15 mouse cellular contexts compared by ENCODE assay signal in the genomic region with DNA sequence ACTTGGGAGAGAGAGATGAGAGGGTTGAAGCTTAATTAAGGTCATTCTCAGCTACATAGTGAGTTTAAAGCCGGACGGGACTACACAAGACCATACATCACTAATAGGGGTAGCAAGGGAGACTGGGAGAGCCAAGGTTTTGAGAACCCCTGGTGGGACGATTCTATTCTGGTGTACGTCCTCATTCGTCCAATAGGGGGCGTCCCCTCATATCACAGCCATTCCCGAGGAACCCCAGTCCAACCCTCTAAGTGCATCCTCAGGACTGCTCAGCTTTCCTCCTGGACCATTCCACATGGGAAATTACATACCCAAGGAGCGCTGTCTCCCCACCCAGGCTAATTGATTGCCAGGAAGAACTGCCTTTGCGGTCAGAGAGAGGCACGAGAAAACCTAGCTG.
DNase-seq lines count a peak whose midpoint lies in the region; ATAC-seq and TF ChIP-seq lines count a peak whose summit lies in the region.
"Had no signal": no experiment of that assay in that cellular context is flagged by ENCODE, and none has a peak within 500 bp of the region (broad histone marks: within the 10 kb centered on the region; RNA-seq: fewer than 3 reads in every experiment).

No protein-coding gene starts in this region.

- H3K36me3 ChIP-seq in kidney, adult 2 months (ENCODE audit: control insufficient read depth, insufficient read depth, low read length), result no peaks in the 10 kb centered on the region
- H3K36me3 ChIP-seq in midbrain, embryonic 10.5 days, result no peaks in the 10 kb centered on the region
- no peaks in the 10 kb centered on the region for H3K36me3 ChIP-seq in midbrain, embryonic 11.5 days (ENCODE audit: control insufficient read depth, insufficient read depth, low read length)
- no peaks in the 10 kb centered on the region for H3K36me3 ChIP-seq in intestine, embryonic 15.5 days
- H3K36me3 ChIP-seq: embryonic facial prominence, embryonic 13.5 days; forebrain, embryonic 15.5 days had no signal

- H3K27me3 ChIP-seq in kidney, adult 2 months (replicated peaks; ENCODE audit: control insufficient read depth, insufficient read depth, low read length), result no peaks in the 10 kb centered on the region
- H3K27me3 ChIP-seq in midbrain, embryonic 10.5 days (ENCODE audit: low read depth, poor library complexity, severe bottlenecking), result no peaks in the 10 kb centered on the region
- no peaks in the 10 kb centered on the region for H3K27me3 ChIP-seq in midbrain, embryonic 11.5 days (ENCODE audit: control insufficient read depth, insufficient read depth, low read length)
- H3K27me3 ChIP-seq in Patski, result no peaks in the 10 kb centered on the region
- peaks cover 6% of the 10 kb centered on the region; the same call in 1 of the 2 replicates for H3K27me3 ChIP-seq in intestine, embryonic 15.5 days (replicated peaks)
- H3K27me3 ChIP-seq: forebrain, embryonic 15.5 days had no signal

- ATAC-seq in midbrain, embryonic 11.5 days (ENCODE audit: low FRiP score), result no peak
- ATAC-seq in Patski, result no peak
- ATAC-seq in megakaryocyte-erythroid progenitor cell, adult 5-6 weeks (replicated peaks; ENCODE audit: low FRiP score, low TSS enrichment, poor library complexity, severe bottlenecking), result 0 out of 2 replicates have a peak, but pooled peaks have one; percentile 24
- no peak for ATAC-seq in intestine, embryonic 15.5 days
- ATAC-seq: forebrain, embryonic 15.5 days had no signal

- POLR2A ChIA-PET in Patski (lab: Charles Lee), result no interaction called here

- 59% methylated on average over 10 of the region's 10 CpGs for WGBS in kidney, adult 2 months
- whole genome bisulfite sequencing in midbrain, embryonic 10.5 days, result 69% methylated on average over 10 of the region's 10 CpGs
- 67% methylated on average over 10 of the region's 10 CpGs for WGBS in midbrain, embryonic 11.5 days
- 63% methylated on average over 10 of the region's 10 CpGs for WGBS in intestine, embryonic 15.5 days

- H3K9ac ChIP-seq in midbrain, embryonic 11.5 days (ENCODE audit: low read length), result no peak overlapping the region
- no peak overlapping the region for H3K9ac ChIP-seq in intestine, embryonic 15.5 days
- H3K9ac ChIP-seq: embryonic facial prominence, embryonic 13.5 days; forebrain, embryonic 15.5 days had no signal

- in situ Hi-C loops in Patski (cut with MboI; ENCODE audit: low pct_unique_long_range_greater_than_20kb), result no loop called here

- H3K4me3 ChIP-seq in kidney, adult 2 months (ENCODE audit: insufficient read depth, low read depth, low read length), result no peak overlapping the region
- no peak overlapping the region for H3K4me3 ChIP-seq in midbrain, embryonic 10.5 days
- no peak overlapping the region for H3K4me3 ChIP-seq in midbrain, embryonic 11.5 days (ENCODE audit: low read depth, low read length)
- H3K4me3 ChIP-seq in intestine, embryonic 15.5 days (replicated peaks), result no peak overlapping the region
- H3K4me3 ChIP-seq: embryonic facial prominence, embryonic 13.5 days; forebrain, embryonic 15.5 days; myocyte had no signal

- CTCF ChIA-PET in Patski (lab: Charles Lee), result interaction anchor here (1.5 kb wide), 1 partner anchor 9 kb away, joined by 4 read pairs; no protein-coding TSS in a partner anchor

- peak; percentile 25; the same call in 1 of the 2 replicates for TF ChIP-seq CTCF in kidney, adult 2 months (conservative IDR thresholded peaks at IDR 0.05; ENCODE audit: insufficient read depth, insufficient read length, low read depth, low read length)
- peak; percentile 22 for TF ChIP-seq CTCF in Patski (IDR thresholded peaks at IDR 0.05)

- no peak for DNase-seq in kidney, adult 2 months
- no peak for DNase-seq in kidney, adult 9 months
- peak; percentile 15 for DNase-seq in midbrain, embryonic 10.5 days (ENCODE audit: low spot score)
- no peak for DNase-seq in midbrain, embryonic 11.5 days (ENCODE audit: low spot score, missing footprints)
- DNase-seq in Patski (ENCODE audit: low read depth, low spot score), result no peak
- no peak for DNase-seq in layer of hippocampus, adult 8-10 months (ENCODE audit: low spot score in 2 of 2)
- DNase-seq: adrenal gland, postnatal 25 days; cerebellum, adult 18-20 months; kidney, postnatal 25 days had no signal

- TF ChIP-seq POLR2A in kidney, adult 2 months (IDR thresholded peaks at IDR 0.05; ENCODE audit: low read depth, low read length), result no peak

- no peak overlapping the region for H3K27ac ChIP-seq in kidney, adult 2 months (ENCODE audit: insufficient read depth, low read depth, low read length)
- H3K27ac ChIP-seq in midbrain, embryonic 10.5 days (replicated peaks), result no peak overlapping the region
- H3K27ac ChIP-seq in midbrain, embryonic 11.5 days (ENCODE audit: low read depth, low read length), result no peak overlapping the region
- no peak overlapping the region for H3K27ac ChIP-seq in intestine, embryonic 15.5 days
- H3K27ac ChIP-seq: embryonic facial prominence, embryonic 13.5 days; forebrain, embryonic 15.5 days; macrophage had no signal

- H3K4me1 ChIP-seq in kidney, adult 2 months (ENCODE audit: control insufficient read depth, insufficient read depth, low read length), result no peaks in the 10 kb centered on the region
- peaks cover 12% of the 10 kb centered on the region for H3K4me1 ChIP-seq in midbrain, embryonic 10.5 days
- no peaks in the 10 kb centered on the region for H3K4me1 ChIP-seq in midbrain, embryonic 11.5 days (ENCODE audit: control insufficient read depth, insufficient read depth, low read length)
- H3K4me1 ChIP-seq in intestine, embryonic 15.5 days (replicated peaks), result 0 out of 2 replicates have a peak, but pooled peaks cover 2% of the 10 kb centered on the region
- H3K4me1 ChIP-seq: forebrain, embryonic 15.5 days had no signal

- H3K4me2 ChIP-seq in midbrain, embryonic 11.5 days, result no peak overlapping the region
- no peak overlapping the region for H3K4me2 ChIP-seq in intestine, embryonic 15.5 days (replicated peaks)
- H3K4me2 ChIP-seq: embryonic facial prominence, embryonic 13.5 days; forebrain, embryonic 15.5 days had no signal

- H3K9me3 ChIP-seq in midbrain, embryonic 10.5 days (replicated peaks), result no peaks in the 10 kb centered on the region
- H3K9me3 ChIP-seq in midbrain, embryonic 11.5 days (ENCODE audit: control insufficient read depth, low read length), result no peaks in the 10 kb centered on the region
- no peaks in the 10 kb centered on the region for H3K9me3 ChIP-seq in intestine, embryonic 15.5 days
- H3K9me3 ChIP-seq: embryonic facial prominence, embryonic 13.5 days; forebrain, embryonic 15.5 days had no signal
